Mouse (Mus musculus): ENCODE measurements around the gene A730046J19Rik. TPM values are rescaled to one million over a fixed set of nuclear protein-coding genes. Genes with fewer than 3 reads are reported as not detected.

Gene A730046J19Rik
- polyA plus RNA-seq (2012; rRNA removed): not detected in 2 replicates

DNA sequence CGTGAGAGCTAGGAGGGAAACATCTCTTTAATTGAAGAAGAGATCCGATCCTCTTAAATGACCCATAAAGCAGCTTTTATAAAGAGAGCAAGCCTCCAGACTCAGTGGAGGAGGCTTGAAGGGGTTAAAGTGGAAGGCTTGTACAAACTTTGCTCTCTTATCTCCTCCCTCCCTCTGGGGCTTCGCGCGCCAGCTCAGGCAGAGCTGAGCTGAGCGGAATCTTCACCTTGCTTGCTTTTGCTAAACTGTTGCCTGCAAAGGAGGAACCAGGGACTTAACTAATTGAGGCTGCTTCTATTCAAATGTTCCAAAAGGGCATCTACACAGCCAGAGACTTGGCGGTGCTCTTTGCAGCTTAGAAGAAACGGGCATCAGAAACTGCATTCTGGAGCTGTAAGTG, at the start of gene A730046J19Rik:
Gene A730046J19Rik (plus strand): TSS at position 173 of the 400 bp plus-strand sequence.
- WGBS: 9% methylated on average over 8 of the region's 8 CpGs
- H3K27ac ChIP-seq (ENCODE audit: insufficient read depth, low read depth, low read length): no peak within 1 kb of the TSS
- no peaks in the 10 kb centered on the region for H3K4me1 ChIP-seq (ENCODE audit: control insufficient read depth, insufficient read depth, low read length)
- no peak for DNase-seq
- no peaks in the 10 kb centered on the region for H3K36me3 ChIP-seq (ENCODE audit: control insufficient read depth, insufficient read depth, low read length)
- H3K27me3 ChIP-seq (replicated peaks; ENCODE audit: control insufficient read depth, insufficient read depth, low read length): no peaks in the 10 kb centered on the region
- H3K4me3 ChIP-seq (ENCODE audit: insufficient read depth, low read depth, low read length): no peak within 1 kb of the TSS
- TF ChIP-seq POLR2A (IDR thresholded peaks at IDR 0.05; ENCODE audit: low read depth, low read length) (no peak), CTCF (conservative IDR thresholded peaks at IDR 0.05; ENCODE audit: insufficient read depth, insufficient read length, low read depth, low read length) (no peak)

DNA sequence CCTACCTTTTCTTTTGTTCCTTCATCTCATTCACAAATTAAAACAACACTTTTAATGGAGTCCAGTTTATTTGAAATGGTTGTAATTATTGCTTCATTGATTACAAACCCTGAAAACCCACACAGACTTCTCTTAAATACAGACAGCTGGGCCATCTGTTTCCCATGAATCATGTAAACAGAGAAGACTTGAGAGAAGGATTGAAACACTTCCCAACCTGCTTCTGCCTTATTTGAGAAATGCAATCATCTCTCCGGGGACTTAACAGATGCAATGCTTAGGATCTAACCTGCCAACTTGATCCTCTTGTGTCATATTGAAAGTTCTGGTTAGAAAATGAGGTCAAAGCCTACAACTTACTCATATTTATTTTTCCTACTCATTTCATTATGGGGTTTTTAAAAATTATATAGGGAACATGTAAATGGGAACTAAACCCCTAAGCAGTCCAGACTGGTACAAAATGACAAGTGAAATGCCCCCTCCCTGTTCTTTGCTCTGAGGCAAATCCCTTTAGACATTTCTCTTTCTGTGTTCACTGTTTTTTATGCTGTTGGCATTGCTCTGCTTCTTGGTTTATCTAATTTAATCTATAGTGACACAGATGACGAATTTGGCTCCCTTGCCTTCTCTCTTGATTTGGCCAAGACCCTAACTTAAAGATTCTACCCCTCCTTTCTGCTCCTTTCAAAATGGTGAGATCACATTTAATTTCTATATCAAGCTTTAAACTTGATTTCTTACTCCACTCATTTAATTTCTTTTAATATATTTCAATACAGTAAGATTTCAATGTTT, 48.7 kb upstream of the A730046J19Rik start:
- no peak for DNase-seq

DNA sequence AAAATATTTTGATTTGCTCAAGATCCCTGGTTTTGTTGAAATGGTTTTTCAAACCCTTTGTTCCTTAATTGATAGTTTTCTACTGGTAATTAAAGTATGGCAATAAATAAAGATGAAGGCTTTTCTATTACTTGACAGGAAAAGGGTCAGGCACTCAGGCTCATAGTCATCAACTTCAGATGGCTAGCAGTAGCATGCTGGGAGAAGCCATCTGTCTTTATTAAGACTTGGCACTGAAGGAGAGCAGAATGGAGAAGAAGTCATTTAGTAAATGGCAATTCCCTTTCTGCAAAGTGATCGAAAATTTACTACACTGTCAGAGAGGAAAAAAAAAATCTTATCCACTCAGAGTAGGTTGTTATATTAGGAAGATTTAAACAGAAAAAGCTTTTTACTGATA, 17.2 kb upstream of the A730046J19Rik start:
- TF ChIP-seq POLR2A (IDR thresholded peaks at IDR 0.05; ENCODE audit: low read depth, low read length): no peak
- TF ChIP-seq CTCF (conservative IDR thresholded peaks at IDR 0.05; ENCODE audit: insufficient read depth, insufficient read length, low read depth, low read length): no peak
- Histone ChIP-seq H3K27me3 (replicated peaks; ENCODE audit: control insufficient read depth, insufficient read depth, low read length) (no peaks in the 10 kb centered on the region), H3K4me3 (ENCODE audit: insufficient read depth, low read depth, low read length) (no peak overlapping the region), H3K27ac (ENCODE audit: insufficient read depth, low read depth, low read length) (no peak overlapping the region), H3K4me1 (ENCODE audit: control insufficient read depth, insufficient read depth, low read length) (no peaks in the 10 kb centered on the region), H3K36me3 (ENCODE audit: control insufficient read depth, insufficient read depth, low read length) (no peaks in the 10 kb centered on the region)
- WGBS: 52% methylated on average over 1 of the region's 1 CpGs
- no peak for DNase-seq

More for the DNA sequence above, 48.7 kb upstream of the A730046J19Rik start:
- H3K36me3 ChIP-seq (ENCODE audit: control insufficient read depth, insufficient read depth, low read length): no peaks in the 10 kb centered on the region
- TF ChIP-seq POLR2A (IDR thresholded peaks at IDR 0.05; ENCODE audit: low read depth, low read length) (no peak), CTCF (conservative IDR thresholded peaks at IDR 0.05; ENCODE audit: insufficient read depth, insufficient read length, low read depth, low read length) (no peak)
- no peak overlapping the region for H3K4me3 ChIP-seq (ENCODE audit: insufficient read depth, low read depth, low read length)
- H3K27ac ChIP-seq (ENCODE audit: insufficient read depth, low read depth, low read length): no peak overlapping the region
- 49% methylated on average over 2 of the region's 2 CpGs for WGBS
- H3K4me1 ChIP-seq (ENCODE audit: control insufficient read depth, insufficient read depth, low read length): no peaks in the 10 kb centered on the region
- no peaks in the 10 kb centered on the region for H3K27me3 ChIP-seq (replicated peaks; ENCODE audit: control insufficient read depth, insufficient read depth, low read length)

DNA sequence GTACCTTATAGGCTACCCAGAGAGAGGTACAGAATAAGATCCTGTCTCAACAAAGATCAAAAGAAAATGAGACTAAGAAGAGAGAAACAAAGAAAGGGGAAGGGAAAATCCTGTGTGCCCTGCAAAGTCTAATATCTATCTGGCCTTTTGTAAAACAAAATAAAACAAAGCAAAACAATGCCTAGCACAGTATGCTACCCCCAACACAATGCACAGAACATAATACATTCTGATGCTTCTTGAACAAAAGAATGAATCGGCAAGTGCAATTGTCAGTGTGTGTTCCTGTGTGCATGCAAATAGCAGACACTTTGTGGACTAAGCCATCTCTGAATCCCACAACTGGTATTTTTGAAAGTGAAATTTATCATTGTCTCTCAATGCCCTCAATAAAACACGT, 3.5 kb upstream of the A730046J19Rik start:
- Histone ChIP-seq H3K27me3 (replicated peaks; ENCODE audit: control insufficient read depth, insufficient read depth, low read length) (no peaks in the 10 kb centered on the region), H3K4me3 (ENCODE audit: insufficient read depth, low read depth, low read length) (no peak overlapping the region), H3K27ac (ENCODE audit: insufficient read depth, low read depth, low read length) (no peak overlapping the region), H3K36me3 (ENCODE audit: control insufficient read depth, insufficient read depth, low read length) (no peaks in the 10 kb centered on the region), H3K4me1 (ENCODE audit: control insufficient read depth, insufficient read depth, low read length) (no peaks in the 10 kb centered on the region)
- no peak for DNase-seq
- TF ChIP-seq CTCF (conservative IDR thresholded peaks at IDR 0.05; ENCODE audit: insufficient read depth, insufficient read length, low read depth, low read length): no peak
- no peak for TF ChIP-seq POLR2A (IDR thresholded peaks at IDR 0.05; ENCODE audit: low read depth, low read length)
- 84% methylated on average over 2 of the region's 2 CpGs for WGBS

GRCm38 (mm10) chrX:144154111-144154510, 616 bp downstream of the A730046J19Rik start:
- TF ChIP-seq CTCF (conservative IDR thresholded peaks at IDR 0.05; ENCODE audit: insufficient read depth, insufficient read length, low read depth, low read length): no peak
- no peak for TF ChIP-seq POLR2A (IDR thresholded peaks at IDR 0.05; ENCODE audit: low read depth, low read length)
- H3K27ac ChIP-seq (ENCODE audit: insufficient read depth, low read depth, low read length): no peak overlapping the region
- no peaks in the 10 kb centered on the region for H3K36me3 ChIP-seq (ENCODE audit: control insufficient read depth, insufficient read depth, low read length)
- whole genome bisulfite sequencing: 9% methylated on average over 7 of the region's 7 CpGs
- no peaks in the 10 kb centered on the region for H3K4me1 ChIP-seq (ENCODE audit: control insufficient read depth, insufficient read depth, low read length)
- no peak for DNase-seq
- H3K4me3 ChIP-seq (ENCODE audit: insufficient read depth, low read depth, low read length): no peak overlapping the region
- no peaks in the 10 kb centered on the region for H3K27me3 ChIP-seq (replicated peaks; ENCODE audit: control insufficient read depth, insufficient read depth, low read length)

DNA sequence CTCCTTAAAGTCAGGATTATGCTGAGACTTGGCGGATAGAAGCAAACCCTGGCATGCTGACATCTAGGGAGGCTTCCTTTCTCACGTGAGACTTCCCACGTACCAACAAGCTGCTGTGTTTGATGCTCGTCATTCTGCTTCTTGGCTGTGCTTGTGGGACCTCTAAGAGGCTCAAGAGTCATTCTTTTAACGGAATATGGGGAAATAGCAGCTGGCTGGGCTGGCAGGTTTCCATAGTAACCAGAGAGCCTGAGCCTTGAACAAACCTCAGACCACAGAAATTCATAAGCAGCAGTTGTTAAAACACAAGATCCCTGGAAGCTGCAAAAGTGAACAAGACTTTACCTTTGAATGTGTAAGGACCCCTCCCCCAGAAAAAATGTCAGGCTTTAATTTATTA, 9.4 kb downstream of the A730046J19Rik start:
- no peaks in the 10 kb centered on the region for H3K27me3 ChIP-seq (replicated peaks; ENCODE audit: control insufficient read depth, insufficient read depth, low read length)
- DNase-seq: no peak
- 42% methylated on average over 5 of the region's 5 CpGs for WGBS
- TF ChIP-seq POLR2A (IDR thresholded peaks at IDR 0.05; ENCODE audit: low read depth, low read length) (no peak), CTCF (conservative IDR thresholded peaks at IDR 0.05; ENCODE audit: insufficient read depth, insufficient read length, low read depth, low read length) (no peak)
- no peak overlapping the region for H3K27ac ChIP-seq (ENCODE audit: insufficient read depth, low read depth, low read length)
- H3K4me3 ChIP-seq (ENCODE audit: insufficient read depth, low read depth, low read length): no peak overlapping the region
- no peaks in the 10 kb centered on the region for H3K4me1 ChIP-seq (ENCODE audit: control insufficient read depth, insufficient read depth, low read length)
- H3K36me3 ChIP-seq (ENCODE audit: control insufficient read depth, insufficient read depth, low read length): no peaks in the 10 kb centered on the region

Other genes starting within 250 kb of the A730046J19Rik start
- 0.05 TPM in 1 of 2 replicates, not detected in the other for gene Dcx, start 220.4 kb upstream of the A730046J19Rik start, polyA plus RNA-seq (2012; rRNA removed)
- gene Alg13, start 164.1 kb downstream of the A730046J19Rik start, polyA plus RNA-seq (2012; rRNA removed): 3.7 and 5.3 TPM in 2 replicates